Mouse (Mus musculus) retina, adult 2 months (tissue): ENCODE measurements around the gene Tab2.
A peak's percentile ranks its signal among the peaks of the same experiment; 100 is the strongest.
"Not testable (repeated sequence)": the region's sequence is repeated elsewhere in the genome, so short reads cannot be mapped to it uniquely, and the experiment has no call there.

Source experiments
- DNase-seq: peaks from one replicate; pipeline ENCODE4 v3.0.0-alpha.2; 2012; ENCODE audit warnings: low read depth, low spot score

The Tab2 gene

DNA sequence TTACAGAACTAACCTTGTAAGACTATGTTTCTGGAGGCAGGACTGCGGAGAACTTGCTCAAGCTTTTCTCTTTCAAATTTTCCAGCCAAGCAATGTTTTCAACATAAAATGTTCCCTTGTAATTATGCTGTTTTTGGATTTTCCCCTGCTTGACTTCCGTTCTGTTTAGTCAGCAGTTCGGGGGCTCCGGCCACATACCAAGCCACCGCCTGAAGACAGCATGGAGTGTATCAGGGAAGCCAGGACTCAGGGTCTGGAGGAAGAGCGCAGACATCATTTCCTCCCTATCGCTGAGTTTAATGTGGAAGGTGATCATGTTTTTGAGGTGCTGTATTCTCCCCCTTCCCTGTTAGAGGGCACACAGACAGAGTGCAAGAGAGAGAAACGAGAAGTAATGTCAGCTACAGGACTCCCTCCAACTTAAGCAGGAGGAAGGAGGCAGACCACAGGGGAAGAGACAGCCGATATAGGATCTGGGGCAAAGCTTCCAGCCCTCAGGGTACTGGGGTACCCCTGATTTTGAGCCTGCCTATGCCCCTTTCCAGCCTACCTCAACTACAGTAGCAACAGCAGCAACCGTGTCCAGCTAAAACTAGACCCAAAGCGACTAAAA is 67.7 kb downstream of the Tab2 start:
- no peak for DNase-seq

DNA sequence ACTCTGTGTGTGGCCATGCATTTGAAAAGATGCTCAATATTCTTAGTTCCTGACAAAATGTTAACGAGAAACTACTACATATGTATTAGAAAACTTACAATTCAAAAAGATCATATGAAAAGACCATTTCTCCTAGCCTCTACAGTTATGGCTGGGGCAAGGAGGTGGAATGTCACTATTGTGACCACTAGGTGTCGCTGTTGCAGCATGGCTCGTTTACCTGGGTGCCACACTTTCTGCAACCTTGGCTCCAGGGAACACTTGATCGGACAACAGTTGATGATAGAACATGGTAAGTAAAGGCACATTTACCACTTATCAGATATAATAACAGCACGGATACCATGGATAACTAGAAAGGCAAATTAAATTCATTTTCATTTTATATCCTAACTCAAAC is 72.5 kb downstream of the Tab2 start:
- peak; percentile 53 for DNase-seq

- DNase-seq = no peak
Measured at GRCm38 (mm10) chr10:7881971-7882370, 74.1 kb downstream of the Tab2 start.

DNA sequence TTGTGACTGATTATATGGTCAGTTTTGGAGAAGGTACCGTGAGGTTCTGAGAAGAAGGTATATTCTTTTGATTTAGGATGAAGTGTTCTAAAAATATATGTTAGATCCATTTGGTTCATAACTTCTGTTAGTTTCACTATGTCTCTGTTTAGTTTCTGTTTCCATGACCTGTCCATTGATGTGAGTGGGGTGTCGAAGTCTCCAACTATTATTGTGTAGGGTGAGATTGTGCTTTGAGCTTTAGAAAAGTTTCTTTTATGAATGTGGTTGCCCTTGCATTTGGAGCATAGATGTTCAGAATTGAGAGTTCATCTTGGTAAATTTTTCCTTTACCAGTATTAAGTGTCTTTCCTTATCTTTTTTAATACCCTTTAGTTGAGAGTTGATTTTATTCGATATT is 75.7 kb downstream of the Tab2 start:
- DNase-seq = not testable (repeated sequence)

DNA sequence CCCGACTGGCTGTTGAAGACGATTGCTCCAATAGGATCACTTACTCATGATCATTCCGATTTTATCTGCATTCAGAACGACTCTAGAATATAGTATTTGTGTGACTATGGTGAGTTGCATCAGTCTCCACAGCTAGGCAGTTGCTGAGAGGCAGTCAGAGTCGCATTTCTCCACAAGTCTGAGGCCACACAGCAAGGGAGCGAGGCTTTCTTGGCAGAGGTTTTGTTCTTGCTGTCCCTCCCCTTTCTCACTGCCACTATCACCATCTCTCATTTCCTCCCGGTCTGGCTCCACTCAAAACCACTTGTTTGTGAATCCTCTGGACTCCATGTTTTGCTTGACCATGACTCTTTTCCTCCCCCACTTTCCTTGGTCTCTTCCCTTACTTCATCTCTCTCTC is 81.8 kb downstream of the Tab2 start:
- DNase-seq = no peak

GRCm38 (mm10) chr10:7871381-7872020 is 84.5 kb downstream of the Tab2 start:
- DNase-seq = no peak

DNA sequence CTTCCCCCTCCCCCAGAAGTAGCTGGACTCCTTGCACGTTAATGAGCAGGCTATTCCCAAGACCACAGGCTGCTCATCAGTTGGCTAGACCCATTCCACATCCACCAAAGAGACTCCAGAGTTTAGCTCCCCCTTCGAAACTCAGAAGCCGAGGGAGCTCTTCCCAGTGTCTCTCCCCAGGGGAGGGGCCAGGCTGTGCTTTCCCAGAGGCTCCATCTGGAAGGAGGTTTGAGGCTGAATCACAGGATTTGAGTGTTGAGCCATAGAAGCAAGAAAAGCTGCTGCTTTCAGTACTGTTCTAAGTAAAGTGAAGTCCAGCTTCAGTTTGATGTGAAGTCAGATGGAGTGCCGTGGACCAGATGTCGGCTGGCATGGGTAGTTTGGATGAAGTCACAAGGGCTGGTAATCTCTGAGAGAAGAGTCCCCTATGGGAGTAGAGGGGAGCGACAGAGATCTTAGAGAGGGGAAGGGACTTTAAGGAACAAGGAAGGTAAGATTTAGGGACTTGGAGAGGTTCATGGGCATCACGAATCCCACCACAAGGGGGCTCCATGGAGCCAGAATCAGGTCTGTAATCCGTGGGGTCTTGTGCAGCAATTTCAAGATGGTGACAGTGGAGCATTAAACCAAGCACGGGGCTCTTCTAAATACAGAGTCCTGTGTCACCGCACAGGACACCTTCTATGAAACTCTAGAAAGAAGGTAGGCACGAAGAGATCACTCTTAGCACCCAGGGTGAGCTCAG is 85.3 kb downstream of the Tab2 start:
- no peak for DNase-seq

DNA sequence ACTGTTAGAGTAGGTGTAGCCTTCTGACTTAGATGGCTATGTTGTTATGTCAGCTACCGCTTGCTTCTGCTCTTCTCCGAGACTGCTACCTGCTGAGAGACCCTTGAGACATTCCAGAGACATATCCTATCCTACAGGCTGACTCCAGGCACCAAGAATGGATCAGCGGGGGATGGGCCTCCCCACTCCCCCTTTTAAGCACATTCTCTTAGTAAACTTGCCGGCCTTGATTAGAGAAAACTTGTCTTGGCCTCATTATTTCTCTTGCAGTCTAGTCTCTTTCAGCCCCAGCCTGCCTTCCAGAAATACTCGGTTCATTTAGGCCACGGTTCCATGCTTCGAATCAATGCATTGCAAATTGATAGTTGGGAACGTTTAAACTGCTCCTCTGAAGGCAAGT is 86.3 kb downstream of the Tab2 start:
- DNase-seq = no peak

- no peak for DNase-seq
Measured at GRCm38 (mm10) chr10:7867666-7868030, 88.4 kb downstream of the Tab2 start.

DNA sequence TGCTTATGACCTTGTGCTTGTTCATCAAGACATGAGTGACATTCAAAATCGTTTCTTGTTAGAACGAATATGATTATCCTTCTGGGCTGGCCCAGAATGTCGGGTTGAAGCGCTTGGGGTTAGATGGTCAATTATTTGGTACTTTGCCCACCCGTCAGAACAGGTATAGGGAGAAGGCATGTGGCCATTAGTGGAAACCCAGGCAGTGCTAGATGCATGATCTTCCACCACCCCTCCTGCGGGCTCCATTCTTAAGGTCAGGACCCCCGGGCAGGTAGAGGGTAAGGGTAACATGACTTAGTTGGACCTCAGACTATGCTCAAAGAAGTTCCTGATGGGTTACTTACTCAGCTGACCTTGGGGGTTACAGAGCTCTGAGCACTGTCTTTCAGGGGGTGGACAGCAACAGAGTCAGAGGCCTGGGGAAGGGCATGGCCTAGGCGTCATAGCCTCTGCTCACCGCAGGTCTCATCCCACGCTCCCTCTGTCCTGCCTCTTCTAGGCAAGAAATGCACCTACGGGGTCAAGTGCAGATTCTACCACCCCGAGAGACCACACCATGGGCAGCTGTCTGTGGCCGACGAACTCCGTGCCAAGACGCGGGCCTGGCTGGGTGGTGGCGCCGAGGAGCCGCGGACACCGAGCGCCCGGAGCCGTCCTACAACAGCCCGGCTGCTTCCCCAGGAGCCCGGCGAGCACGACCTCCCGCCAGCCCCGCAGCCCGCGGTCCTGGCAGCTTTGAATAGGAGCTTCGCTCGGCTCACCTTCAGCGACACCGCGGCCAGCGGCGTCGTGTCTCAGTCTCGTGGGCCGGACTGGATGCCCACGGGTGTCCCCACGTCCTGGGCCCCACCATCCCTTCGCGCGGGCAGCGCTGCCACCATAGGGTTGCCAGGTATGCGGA is 89.0 kb downstream of the Tab2 start:
- DNase-seq = no peak

DNA sequence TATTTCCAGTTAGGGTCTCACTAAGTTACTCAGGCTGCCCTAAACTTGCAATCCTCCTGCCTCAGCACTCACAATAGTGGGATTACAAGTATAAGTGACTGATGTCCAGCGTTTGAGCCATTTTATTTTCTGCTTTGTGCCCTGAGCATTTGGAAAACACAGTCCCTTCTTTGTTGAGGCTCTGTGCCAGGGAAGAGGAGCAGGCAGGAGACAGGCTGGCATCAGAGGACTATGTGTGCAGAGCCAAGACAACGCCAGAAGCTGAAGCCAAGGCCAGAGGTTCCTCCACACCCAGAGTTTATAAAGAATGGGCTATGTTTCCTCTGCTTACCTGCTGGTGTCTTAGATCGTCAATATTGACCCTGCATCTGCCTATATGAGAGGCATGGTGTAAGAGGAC is 91.2 kb downstream of the Tab2 start:
- no peak for DNase-seq

- no peak for DNase-seq
Measured at GRCm38 (mm10) chr10:7864184-7864583, 91.8 kb downstream of the Tab2 start.

GRCm38 (mm10) chr10:7863411-7863810 is 92.6 kb downstream of the Tab2 start:
- no peak for DNase-seq

GRCm38 (mm10) chr10:7861937-7862657 is 93.9 kb downstream of the Tab2 start:
- DNase-seq = no peak

GRCm38 (mm10) chr10:7861259-7861936 is 94.6 kb downstream of the Tab2 start:
- no peak for DNase-seq

GRCm38 (mm10) chr10:7860494-7860893 is 95.5 kb downstream of the Tab2 start:
- DNase-seq = no peak
